Mouse (Mus musculus): ENCODE data around the gene 9130213A22Rik. TPM values are rescaled to one million over a fixed set of nuclear protein-coding genes. Genes with fewer than 3 reads are reported as not detected.

9130213A22Rik gene
- polyA plus RNA-seq, 1 experiment from 2014 or later = 0.25 TPM

DNA sequence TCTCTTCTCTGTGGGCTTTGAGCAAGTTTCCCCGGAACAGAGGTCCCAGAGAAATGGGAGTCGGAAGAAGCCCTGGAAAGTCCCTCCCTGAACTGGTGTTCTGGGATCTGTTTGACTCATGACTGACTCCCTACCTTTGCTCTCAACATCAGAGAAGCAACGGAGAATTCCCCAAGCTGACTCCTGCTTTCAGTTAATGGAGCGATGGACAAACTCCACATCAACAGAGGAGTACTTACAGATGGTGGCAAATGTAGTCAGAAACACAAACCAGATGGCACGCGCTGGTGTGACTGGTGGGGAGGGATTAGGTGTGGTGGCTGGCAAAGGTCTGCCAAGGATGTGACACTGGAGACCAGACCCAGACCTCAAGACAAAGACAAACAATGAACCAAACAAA, 28.6 kb upstream of the 9130213A22Rik start:
- Histone ChIP-seq H3K9ac (ENCODE audit: low read depth, low read length) (no peak overlapping the region), H3K27me3 (ENCODE audit: insufficient read depth, low read length) (no peaks in the 10 kb centered on the region)
- no peak for DNase-seq (ENCODE audit: low spot score)

DNA sequence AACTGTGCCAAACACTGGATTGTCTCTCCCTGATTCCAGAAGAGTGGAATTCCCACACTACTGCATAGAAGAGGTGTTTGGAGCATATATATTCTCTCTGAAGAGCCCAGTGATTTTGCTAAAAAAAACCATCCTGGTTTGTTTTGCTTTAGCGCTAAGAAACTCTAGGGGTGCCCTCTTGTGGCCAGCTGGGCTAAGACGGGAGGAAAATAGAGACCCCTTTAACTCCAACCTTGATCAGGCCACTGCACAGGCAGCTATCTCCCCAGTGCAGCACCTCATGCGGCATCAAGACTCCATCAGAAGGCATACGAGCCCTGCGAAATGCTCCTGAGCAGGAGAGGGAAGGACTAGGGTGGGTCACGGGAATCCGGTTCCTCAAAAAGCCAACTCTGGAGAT, 28.1 kb upstream of the 9130213A22Rik start:
- Histone ChIP-seq H3K9me3 (replicated peaks; ENCODE audit: low read length) (no peaks in the 10 kb centered on the region), H3K27me3 (ENCODE audit: insufficient read depth, low read length) (no peaks in the 10 kb centered on the region), H3K36me3 (ENCODE audit: insufficient read depth, low read length) (no peaks in the 10 kb centered on the region), H3K4me2 (ENCODE audit: low read length) (peak overlapping the region; percentile 37), H3K4me3 (replicated peaks; ENCODE audit: low read depth, low read length) (no peak overlapping the region), H3K9ac (ENCODE audit: low read depth, low read length) (no peak overlapping the region), H3K4me1 (replicated peaks; ENCODE audit: insufficient read depth, low read length) (no peaks in the 10 kb centered on the region), H3K27ac (no peak overlapping the region)
- DNase-seq (ENCODE audit: low spot score) (peak; percentile 88), ATAC-seq (replicated peaks; ENCODE audit: low FRiP score, low read depth) (no peak)
- TF ChIP-seq CTCF (IDR thresholded peaks at IDR 0.05; ENCODE audit: low read depth) = peak; percentile 79
- 3% methylated on average over 7 of the region's 7 CpGs for WGBS

More for the DNA sequence above, 28.6 kb upstream of the 9130213A22Rik start:
- WGBS = 45% methylated on average over 6 of the region's 6 CpGs
- Histone ChIP-seq H3K9me3 (replicated peaks; ENCODE audit: low read length) (no peaks in the 10 kb centered on the region), H3K4me1 (replicated peaks; ENCODE audit: insufficient read depth, low read length) (no peaks in the 10 kb centered on the region), H3K4me2 (ENCODE audit: low read length) (peak overlapping the region; percentile 37), H3K36me3 (ENCODE audit: insufficient read depth, low read length) (no peaks in the 10 kb centered on the region), H3K27ac (no peak overlapping the region), H3K4me3 (replicated peaks; ENCODE audit: low read depth, low read length) (no peak overlapping the region)
- no peak for TF ChIP-seq CTCF (IDR thresholded peaks at IDR 0.05; ENCODE audit: low read depth)
- no peak for ATAC-seq (replicated peaks; ENCODE audit: low FRiP score, low read depth)

DNA sequence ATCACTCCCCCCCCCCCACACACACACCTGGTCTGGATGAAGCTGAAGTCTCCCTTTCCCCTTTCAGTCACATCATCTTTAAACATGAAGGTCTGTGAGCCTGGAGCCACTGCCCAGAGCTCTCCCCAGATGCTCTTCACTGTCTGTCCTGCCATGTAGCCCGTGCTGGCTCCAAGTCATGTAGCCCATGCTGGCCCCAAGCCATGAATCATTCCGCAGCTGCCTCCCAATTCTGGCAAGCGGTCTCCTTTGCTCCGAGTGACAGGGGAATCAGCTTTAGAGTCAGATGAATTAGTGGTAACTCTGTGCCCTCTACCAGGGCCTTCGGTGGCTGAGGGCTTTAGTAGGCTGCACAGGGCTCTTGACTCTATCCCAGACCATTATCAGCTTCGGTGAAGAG, 27.3 kb upstream of the 9130213A22Rik start:
- H3K27ac ChIP-seq = no peak overlapping the region
- no peak overlapping the region for H3K9ac ChIP-seq (ENCODE audit: low read depth, low read length)
- no peaks in the 10 kb centered on the region for H3K4me1 ChIP-seq (replicated peaks; ENCODE audit: insufficient read depth, low read length)
- no peak for ATAC-seq (replicated peaks; ENCODE audit: low FRiP score, low read depth)
- H3K27me3 ChIP-seq (ENCODE audit: insufficient read depth, low read length) = no peaks in the 10 kb centered on the region
- DNase-seq (ENCODE audit: low spot score) = no peak
- no peak for TF ChIP-seq CTCF (IDR thresholded peaks at IDR 0.05; ENCODE audit: low read depth)
- H3K4me3 ChIP-seq (replicated peaks; ENCODE audit: low read depth, low read length) = no peak overlapping the region
- no peaks in the 10 kb centered on the region for H3K9me3 ChIP-seq (replicated peaks; ENCODE audit: low read length)
- 67% methylated on average over 6 of the region's 6 CpGs for WGBS
- no peaks in the 10 kb centered on the region for H3K36me3 ChIP-seq (ENCODE audit: insufficient read depth, low read length)
- no peak overlapping the region for H3K4me2 ChIP-seq (ENCODE audit: low read length)

DNA sequence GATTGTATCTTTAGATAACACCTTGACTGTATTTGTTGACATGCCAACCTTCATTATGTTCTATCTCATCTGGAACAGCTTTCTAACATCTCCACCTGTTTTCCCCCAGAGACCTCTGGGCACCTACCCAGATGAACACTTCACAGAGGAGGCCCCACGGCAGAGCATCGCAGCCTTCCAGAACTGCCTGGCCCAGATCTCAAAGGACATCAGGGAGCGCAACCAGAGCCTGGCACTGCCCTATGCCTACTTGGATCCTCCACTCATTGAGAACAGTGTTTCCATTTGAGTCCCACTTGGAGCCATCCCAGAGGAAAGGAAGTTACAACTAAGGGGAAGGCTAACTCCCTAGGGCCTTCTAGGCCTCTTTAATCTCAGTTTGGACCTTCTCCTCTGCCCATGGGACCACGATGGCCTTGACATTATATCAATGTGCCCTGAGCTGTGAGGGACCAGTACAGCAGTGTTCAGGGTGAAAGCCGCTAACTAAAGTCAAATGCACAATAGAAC, 26.1 kb upstream of the 9130213A22Rik start:
- WGBS = 87% methylated on average over 5 of the region's 5 CpGs
- H3K9me3 ChIP-seq (replicated peaks; ENCODE audit: low read length) = no peaks in the 10 kb centered on the region
- no peak for TF ChIP-seq CTCF (IDR thresholded peaks at IDR 0.05; ENCODE audit: low read depth)
- no peak overlapping the region for H3K4me2 ChIP-seq (ENCODE audit: low read length)
- no peak for ATAC-seq (replicated peaks; ENCODE audit: low FRiP score, low read depth)
- no peaks in the 10 kb centered on the region for H3K27me3 ChIP-seq (ENCODE audit: insufficient read depth, low read length)
- H3K4me1 ChIP-seq (replicated peaks; ENCODE audit: insufficient read depth, low read length) = no peaks in the 10 kb centered on the region
- no peak for DNase-seq (ENCODE audit: low spot score)
- no peak overlapping the region for H3K9ac ChIP-seq (ENCODE audit: low read depth, low read length)
- no peak overlapping the region for H3K27ac ChIP-seq
- no peaks in the 10 kb centered on the region for H3K36me3 ChIP-seq (ENCODE audit: insufficient read depth, low read length)
- H3K4me3 ChIP-seq (replicated peaks; ENCODE audit: low read depth, low read length) = no peak overlapping the region

DNA sequence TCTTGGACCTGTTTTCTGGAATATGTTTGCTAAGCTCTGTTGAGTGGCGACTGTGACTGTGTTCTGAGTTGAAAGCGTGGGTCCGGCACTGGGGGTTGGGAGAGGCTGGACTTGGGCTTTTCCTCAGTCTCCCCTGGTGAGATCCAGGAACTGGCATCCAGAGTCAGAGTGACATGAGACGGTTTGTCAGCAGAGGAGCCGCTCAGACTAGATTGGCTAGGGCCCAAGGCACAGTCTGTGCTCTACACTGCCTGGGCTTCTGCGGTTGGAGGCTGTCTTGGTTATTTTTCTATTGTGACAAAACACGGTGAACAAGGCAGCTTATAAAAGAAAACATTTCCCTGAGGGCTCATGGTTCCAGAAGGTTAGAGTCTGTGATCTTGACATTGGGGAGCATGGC, 25.2 kb upstream of the 9130213A22Rik start:
- H3K4me2 ChIP-seq (ENCODE audit: low read length) = no peak overlapping the region
- no peaks in the 10 kb centered on the region for H3K36me3 ChIP-seq (ENCODE audit: insufficient read depth, low read length)
- DNase-seq (ENCODE audit: low spot score) (no peak), ATAC-seq (replicated peaks; ENCODE audit: low FRiP score, low read depth) (no peak)
- WGBS = 65% methylated on average over 7 of the region's 7 CpGs
- no peak for TF ChIP-seq CTCF (IDR thresholded peaks at IDR 0.05; ENCODE audit: low read depth)
- no peaks in the 10 kb centered on the region for H3K27me3 ChIP-seq (ENCODE audit: insufficient read depth, low read length)
- no peaks in the 10 kb centered on the region for H3K4me1 ChIP-seq (replicated peaks; ENCODE audit: insufficient read depth, low read length)
- no peak overlapping the region for H3K27ac ChIP-seq
- no peaks in the 10 kb centered on the region for H3K9me3 ChIP-seq (replicated peaks; ENCODE audit: low read length)
- no peak overlapping the region for H3K4me3 ChIP-seq (replicated peaks; ENCODE audit: low read depth, low read length)
- no peak overlapping the region for H3K9ac ChIP-seq (ENCODE audit: low read depth, low read length)

DNA sequence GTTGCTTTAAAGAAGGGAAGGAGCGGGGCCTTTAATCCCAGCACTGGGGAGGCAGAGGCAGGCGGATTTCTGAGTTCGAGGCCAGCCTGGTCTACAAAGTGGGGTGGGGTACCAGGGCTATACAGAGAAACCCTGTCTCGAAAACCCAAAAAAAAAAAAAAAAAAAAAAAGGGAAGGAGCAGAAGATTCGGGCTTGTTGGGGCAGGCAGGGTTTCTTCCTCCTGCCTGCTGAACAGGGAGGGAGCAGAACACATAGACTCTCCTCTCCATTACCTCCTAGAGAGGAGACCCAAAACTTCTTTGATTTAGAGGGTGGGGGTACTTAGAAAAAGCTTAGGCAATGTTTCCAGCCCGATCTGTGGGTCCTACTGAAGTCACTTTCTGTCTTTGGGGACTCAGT, 13.0 kb upstream of the 9130213A22Rik start:
- DNase-seq (ENCODE audit: low spot score) (no peak), ATAC-seq (replicated peaks; ENCODE audit: low FRiP score, low read depth) (no peak)
- no peaks in the 10 kb centered on the region for H3K9me3 ChIP-seq (replicated peaks; ENCODE audit: low read length)
- TF ChIP-seq CTCF (IDR thresholded peaks at IDR 0.05; ENCODE audit: low read depth) = no peak
- H3K36me3 ChIP-seq (ENCODE audit: insufficient read depth, low read length) = no peaks in the 10 kb centered on the region
- H3K4me2 ChIP-seq (ENCODE audit: low read length) = no peak overlapping the region
- no peak overlapping the region for H3K4me3 ChIP-seq (replicated peaks; ENCODE audit: low read depth, low read length)
- H3K27ac ChIP-seq = no peak overlapping the region
- no peaks in the 10 kb centered on the region for H3K27me3 ChIP-seq (ENCODE audit: insufficient read depth, low read length)
- 96% methylated on average over 6 of the region's 6 CpGs for WGBS
- no peak overlapping the region for H3K9ac ChIP-seq (ENCODE audit: low read depth, low read length)
- no peaks in the 10 kb centered on the region for H3K4me1 ChIP-seq (replicated peaks; ENCODE audit: insufficient read depth, low read length)

DNA sequence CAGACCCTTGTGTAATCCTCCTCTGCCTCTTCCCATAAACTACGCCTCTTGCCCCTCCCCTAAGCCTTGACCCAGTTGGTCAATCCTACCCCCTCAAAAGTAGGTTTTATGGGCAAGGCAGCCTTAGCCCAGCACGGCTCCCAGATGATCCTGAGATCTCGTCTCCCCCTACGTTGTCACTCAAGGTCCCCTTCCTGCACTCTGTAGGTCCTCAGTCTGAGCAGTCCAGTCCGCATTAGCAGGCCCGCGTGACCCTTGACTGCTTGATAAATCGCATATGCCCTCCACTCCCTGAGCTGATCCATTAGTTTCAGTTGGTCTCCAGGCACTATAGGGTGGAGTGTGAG, 12.2 kb upstream of the 9130213A22Rik start:
- peak overlapping the region; percentile 65 for H3K4me2 ChIP-seq (ENCODE audit: low read length)
- no peak for TF ChIP-seq CTCF (IDR thresholded peaks at IDR 0.05; ENCODE audit: low read depth)
- H3K27ac ChIP-seq = no peak overlapping the region
- ATAC-seq (replicated peaks; ENCODE audit: low FRiP score, low read depth) (no peak; the same call in 1 of the 2 replicates), DNase-seq (ENCODE audit: low spot score) (no peak)
- WGBS = 32% methylated on average over 8 of the region's 8 CpGs
- peak overlapping the region; percentile 35 for H3K4me3 ChIP-seq (replicated peaks; ENCODE audit: low read depth, low read length)
- H3K9ac ChIP-seq (ENCODE audit: low read depth, low read length) = peak overlapping the region; percentile 55
- no peaks in the 10 kb centered on the region for H3K9me3 ChIP-seq (replicated peaks; ENCODE audit: low read length)
- H3K4me1 ChIP-seq (replicated peaks; ENCODE audit: insufficient read depth, low read length) = no peaks in the 10 kb centered on the region
- no peaks in the 10 kb centered on the region for H3K36me3 ChIP-seq (ENCODE audit: insufficient read depth, low read length)
- no peaks in the 10 kb centered on the region for H3K27me3 ChIP-seq (ENCODE audit: insufficient read depth, low read length)
